Mouse (Mus musculus) induced T-regulatory cell, adult 2 months (primary cell): Measurements from ENCODE around the gene Galt.
"Not testable (repeated sequence)": the region's sequence is repeated elsewhere in the genome, so short reads cannot be mapped to it uniquely, and the experiment has no call there.

Source experiments
- DNase-seq: peaks from one replicate; pipeline ENCODE4 v3.0.0-alpha.2; 2012; ENCODE audit warnings: low read depth

Gene Galt

GRCm38 (mm10) chr4:41740380-41741157 lies 14.5 kb upstream of the Galt start:
- DNase-seq: peak; percentile 65

- DNase-seq: peak; percentile 95
Observed at GRCm38 (mm10) chr4:41741158-41741560, 13.9 kb upstream of the Galt start.

GRCm38 (mm10) chr4:41744131-41744530 lies 10.9 kb upstream of the Galt start:
- no peak for DNase-seq

- DNase-seq: no peak
Observed at GRCm38 (mm10) chr4:41745021-41745420, 10.0 kb upstream of the Galt start.

- DNase-seq: peak; percentile 96
Observed at GRCm38 (mm10) chr4:41755338-41756305, 594 bp downstream of the Galt start, which contains the start of gene Sigmar1. Sigmar1 (minus strand) TSS chr4:41756157.

GRCm38 (mm10) chr4:41756440-41756839 lies 1.4 kb downstream of the Galt start:
- DNase-seq: no peak

GRCm38 (mm10) chr4:41757321-41757720 lies 2.3 kb downstream of the Galt start:
- DNase-seq: no peak

GRCm38 (mm10) chr4:41758021-41758420 lies 3.0 kb downstream of the Galt start:
- no peak for DNase-seq

GRCm38 (mm10) chr4:41758701-41759100 lies 3.7 kb downstream of the Galt start:
- no peak for DNase-seq

GRCm38 (mm10) chr4:41759206-41759605 lies 4.2 kb downstream of the Galt start:
- DNase-seq: no peak

GRCm38 (mm10) chr4:41759656-41760287 lies 4.7 kb downstream of the Galt start:
- no peak for DNase-seq

GRCm38 (mm10) chr4:41760288-41760721 lies 5.3 kb downstream of the Galt start:
- DNase-seq: peak; percentile 34

GRCm38 (mm10) chr4:41760911-41761310 lies 5.9 kb downstream of the Galt start:
- no peak for DNase-seq

- DNase-seq: no peak
Observed at GRCm38 (mm10) chr4:41761680-41762079, 6.7 kb downstream of the Galt start.

GRCm38 (mm10) chr4:41762099-41762687 lies 7.2 kb downstream of the Galt start:
- no peak for DNase-seq

- DNase-seq: not testable (repeated sequence)
Observed at GRCm38 (mm10) chr4:41762688-41763114, 7.7 kb downstream of the Galt start.

- DNase-seq: not testable (repeated sequence)
Observed at GRCm38 (mm10) chr4:41763176-41763575, 8.1 kb downstream of the Galt start.

GRCm38 (mm10) chr4:41767301-41767700 lies 12.3 kb downstream of the Galt start:
- not testable (repeated sequence) for DNase-seq

GRCm38 (mm10) chr4:41772946-41773345 lies 17.9 kb downstream of the Galt start:
- DNase-seq: peak; percentile 20

- peak; percentile 81 for DNase-seq
Observed at GRCm38 (mm10) chr4:41773502-41773901, 18.5 kb downstream of the Galt start.

GRCm38 (mm10) chr4:41774002-41774401 lies 19.0 kb downstream of the Galt start, which contains the start of gene Ccl27a:
Ccl27a (minus strand) TSS chr4:41774247.
- peak; percentile 94 for DNase-seq

GRCm38 (mm10) chr4:41774506-41774905 lies 19.5 kb downstream of the Galt start:
- peak; percentile 67 for DNase-seq
